Mouse (Mus musculus): Measurements from ENCODE around the gene Hoxa2.

GRCm38 (mm10) chr6:52173648-52174047 lies 9.0 kb upstream of the Hoxa2 start:
- TF ChIP-seq POLR2A (IDR thresholded peaks at IDR 0.05; ENCODE audit: borderline replicate concordance, low read depth, low read length): no peak
- TF ChIP-seq CTCF (IDR thresholded peaks at IDR 0.05; ENCODE audit: low read depth, low read length): no peak

Data from bone marrow macrophage, adult 2 months (primary cell).